Mouse (Mus musculus) heart, adult 11 months (tissue): ENCODE measurements at regions not wholly inside any gene's neighbourhood (a gene's known extent, or its start where the extent isn't known, plus 50 kb on each side); places are given as distances from the start of the nearest gene placed in this dataset.

Source experiments
- DNase-seq: peaks from one replicate; pipeline ENCODE4 v3.0.0; 2022

DNA sequence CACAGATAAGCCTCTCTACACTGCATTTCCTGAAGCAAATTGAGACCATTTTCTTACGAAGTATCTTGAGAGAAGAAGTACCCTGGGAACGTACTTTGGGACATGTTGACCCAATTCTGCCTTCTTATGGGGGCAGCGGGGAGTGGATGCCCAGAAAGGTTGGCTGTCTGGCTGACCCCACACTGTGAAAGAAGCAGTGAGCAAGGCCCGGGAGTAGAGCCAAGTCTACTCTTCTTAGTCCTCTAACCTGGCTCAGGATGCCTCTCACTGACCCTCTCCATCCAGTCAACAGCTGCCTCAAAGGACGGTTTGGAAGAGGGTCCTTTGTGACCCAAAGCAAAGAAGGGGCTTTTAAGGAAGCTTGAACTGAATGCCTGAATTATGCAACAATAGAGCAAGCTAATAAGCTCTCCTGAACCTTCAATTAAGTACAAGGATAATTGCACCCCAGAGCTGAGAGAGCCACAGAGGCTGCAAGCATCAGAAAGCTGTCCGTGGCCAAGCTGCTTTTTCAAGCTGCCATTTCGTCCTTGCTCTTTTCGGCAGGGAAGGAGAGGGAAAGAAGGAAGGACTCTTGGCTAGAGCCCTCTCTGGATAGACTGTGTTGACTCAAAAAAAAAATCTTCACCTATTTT lies 70.3 kb downstream of the Pctp start:
- peak; percentile 49 for DNase-seq

DNA sequence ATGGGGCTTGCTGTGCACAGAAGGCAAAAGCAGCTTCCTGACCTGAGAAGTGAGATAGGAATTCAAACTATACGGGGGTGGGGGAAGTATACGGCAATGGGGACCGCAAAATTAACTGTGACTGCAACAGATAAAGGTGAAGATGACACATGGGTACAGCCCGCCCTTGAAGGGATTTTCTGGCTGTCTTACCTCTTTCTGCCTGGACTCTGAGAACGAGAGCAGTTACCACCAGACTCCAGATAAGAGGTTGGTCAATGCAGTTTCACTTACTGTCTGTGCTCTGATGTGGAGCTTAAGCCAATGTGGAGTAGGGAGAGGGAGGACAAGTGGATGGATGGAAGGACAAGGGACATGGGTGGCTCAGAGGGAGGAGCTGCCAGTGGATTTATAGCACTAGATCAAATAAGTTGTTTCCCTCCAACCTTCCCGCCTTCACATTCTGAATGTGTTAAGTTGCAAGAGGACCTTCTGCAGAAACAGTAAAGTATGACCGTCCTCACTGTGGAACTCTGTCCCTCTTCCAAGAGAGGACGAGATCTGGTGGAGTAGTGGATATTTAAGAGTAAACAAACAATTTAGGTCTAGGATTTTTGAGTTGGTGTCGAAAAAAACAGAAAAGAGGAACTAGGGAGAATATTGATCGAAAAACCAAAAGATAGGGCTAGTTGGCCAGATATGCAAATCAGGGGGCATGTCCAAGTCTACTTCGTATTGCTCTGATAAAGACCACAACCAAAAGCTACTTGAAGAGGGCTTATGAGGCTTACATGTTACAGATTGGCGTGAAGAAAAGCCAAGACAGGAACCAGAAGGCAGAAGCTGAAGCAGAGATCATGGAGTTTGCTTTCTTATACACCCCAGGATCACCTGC lies 73.3 kb downstream of the Pctp start:
- peak; percentile 63 for DNase-seq

DNA sequence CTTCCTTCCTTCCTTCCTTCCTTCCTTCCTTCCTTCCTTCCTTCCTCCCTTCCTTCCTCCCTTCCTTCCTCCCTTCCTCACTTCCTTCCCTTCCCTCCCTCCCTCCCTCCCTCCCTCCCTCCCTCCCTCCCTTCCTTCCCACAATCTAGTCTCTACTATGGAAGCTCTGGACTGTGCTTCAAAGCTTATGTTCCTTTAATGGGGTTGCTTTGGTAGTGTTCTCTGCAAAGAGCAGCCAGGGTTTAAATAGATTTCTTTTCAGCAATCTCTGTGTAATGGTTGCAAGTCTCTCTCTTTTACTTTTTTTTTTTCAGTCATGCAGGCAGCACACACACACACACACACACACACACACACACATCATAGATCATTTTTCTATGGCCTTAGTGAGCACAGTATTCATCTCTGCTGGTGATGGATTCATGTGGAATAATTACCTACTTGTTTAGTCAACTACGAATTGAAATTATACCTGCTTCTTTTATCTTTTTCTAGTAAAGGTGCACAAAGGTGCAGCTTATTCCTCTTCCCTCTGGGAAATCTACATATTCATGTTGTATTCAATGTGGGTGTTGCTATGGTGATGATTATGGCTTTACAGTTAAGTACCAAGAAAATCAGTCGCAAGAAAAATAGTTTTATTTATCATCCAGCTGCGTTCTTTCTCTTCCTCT lies 75.1 kb downstream of the Pctp start:
- DNase-seq = peak; percentile 16

DNA sequence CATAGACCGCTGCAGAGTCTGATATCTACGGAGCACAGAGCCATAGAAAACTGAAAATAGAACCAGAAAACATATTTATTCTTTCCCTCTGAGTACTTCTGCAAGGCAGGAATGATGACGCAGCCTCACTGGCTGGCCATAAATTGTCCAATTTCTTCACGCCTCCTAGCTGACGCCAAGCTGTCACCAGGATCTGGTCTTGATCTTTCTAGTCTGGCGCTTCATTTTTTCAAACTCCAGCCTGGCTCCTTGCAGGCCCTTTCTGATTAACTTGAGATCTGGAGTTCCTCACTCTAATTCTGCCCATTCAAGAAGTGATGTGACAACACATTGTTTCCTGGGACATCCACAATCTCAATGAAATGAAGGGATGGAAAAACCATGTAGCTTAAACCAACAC lies 80.1 kb downstream of the Pctp start:
- DNase-seq = peak; percentile 60

DNA sequence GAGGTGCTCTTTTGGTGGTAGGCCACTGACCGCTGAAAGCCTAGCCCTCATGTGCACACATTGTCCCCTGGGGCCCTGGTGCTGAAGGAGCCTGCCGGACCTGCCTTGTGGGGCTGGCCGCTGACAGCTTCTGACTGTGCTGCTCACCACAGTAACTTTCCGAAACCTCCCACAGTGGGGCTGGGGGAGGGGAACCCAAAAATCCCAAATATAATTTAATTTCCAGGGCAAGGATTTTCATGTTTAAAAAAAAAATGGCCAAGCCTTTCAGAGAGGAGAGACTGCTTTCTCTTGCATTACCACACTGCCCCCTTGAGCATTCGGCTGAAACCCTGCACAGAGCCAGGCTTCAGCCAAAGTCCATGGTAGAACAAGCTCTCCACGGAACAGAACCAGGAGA lies 81.5 kb downstream of the Pctp start:
- DNase-seq = peak; percentile 84

DNA sequence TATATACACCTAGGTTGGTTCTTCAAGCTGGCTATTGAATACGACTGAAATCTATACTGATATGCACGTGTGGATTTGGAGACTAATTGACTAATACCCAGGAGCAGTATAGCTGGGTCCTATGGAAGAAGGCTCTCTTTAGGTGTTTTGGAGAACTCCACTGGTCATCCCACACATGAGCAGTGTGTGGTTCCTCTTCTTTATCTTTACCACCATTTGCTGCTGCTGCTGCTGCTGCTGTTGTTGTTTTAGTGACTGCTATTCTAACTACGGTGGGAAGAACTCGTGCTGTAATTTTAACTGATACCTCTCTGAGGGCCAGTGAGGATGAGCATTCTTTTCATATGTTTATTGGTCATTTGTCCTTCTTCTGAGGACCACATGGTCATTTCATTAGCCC lies 86.9 kb downstream of the Pctp start:
- DNase-seq = no peak

DNA sequence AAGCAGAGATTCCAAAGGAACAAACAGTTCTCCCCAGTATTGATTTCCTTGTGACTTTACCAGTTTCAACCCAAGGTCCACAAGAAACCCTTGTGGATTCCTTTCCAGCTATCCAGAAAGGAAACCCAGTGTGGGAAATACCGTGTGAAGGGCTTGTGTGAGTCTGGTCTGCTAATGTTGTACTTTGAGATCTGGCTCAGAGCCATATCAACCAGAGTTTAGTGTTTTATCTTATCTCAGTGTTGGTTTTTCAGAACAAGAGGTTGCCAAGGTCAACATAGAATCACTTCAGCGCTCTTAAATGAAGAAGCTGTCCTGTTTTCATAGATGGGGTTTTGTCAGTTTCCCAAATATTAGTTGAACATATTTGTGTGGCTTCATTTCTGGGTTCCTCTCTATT lies 88.1 kb downstream of the Pctp start:
- DNase-seq = no peak

DNA sequence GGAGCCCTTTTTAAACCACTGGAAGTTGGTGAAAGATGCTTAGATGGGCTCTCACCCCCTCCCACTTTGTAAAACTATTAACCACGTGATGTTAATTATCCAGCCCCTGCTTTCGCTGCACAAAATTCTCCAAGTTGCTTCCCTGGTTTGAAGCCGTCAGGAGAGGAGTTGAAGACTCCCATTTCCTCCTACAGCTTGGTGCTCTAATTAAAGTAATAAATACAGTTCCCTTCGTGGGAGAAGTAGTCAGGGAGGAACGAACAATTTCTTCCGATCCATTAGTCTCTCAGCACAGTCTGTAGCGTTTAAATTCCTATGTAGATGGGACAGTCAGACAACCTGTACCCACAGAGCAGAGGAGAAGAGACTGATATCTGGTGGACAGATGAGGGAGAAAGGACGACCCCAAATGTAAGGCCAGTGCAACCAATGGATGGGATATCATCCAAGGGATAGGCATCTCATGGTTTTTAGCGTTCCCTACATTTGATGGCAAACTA lies 101.4 kb downstream of the Pctp start:
- DNase-seq = no peak

DNA sequence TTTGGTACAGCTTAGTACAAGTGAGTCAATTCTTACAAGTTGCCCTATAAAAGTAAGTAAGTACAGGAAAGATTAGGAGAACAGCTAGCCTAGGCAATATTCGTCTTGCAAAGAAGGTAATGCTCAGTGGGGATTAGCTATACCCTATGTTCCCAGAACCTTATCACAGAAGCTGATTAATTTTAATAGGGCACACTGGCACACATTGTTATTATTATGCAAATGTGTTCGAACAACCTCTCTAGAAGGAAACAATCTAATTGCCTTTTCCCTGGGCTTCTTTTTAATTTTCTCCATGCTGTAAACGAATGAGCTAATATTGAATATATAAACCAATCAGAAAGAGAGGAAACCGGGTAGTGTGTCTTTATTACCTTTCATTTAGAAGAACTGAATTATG lies 104.2 kb downstream of the Pctp start:
- no peak for DNase-seq

DNA sequence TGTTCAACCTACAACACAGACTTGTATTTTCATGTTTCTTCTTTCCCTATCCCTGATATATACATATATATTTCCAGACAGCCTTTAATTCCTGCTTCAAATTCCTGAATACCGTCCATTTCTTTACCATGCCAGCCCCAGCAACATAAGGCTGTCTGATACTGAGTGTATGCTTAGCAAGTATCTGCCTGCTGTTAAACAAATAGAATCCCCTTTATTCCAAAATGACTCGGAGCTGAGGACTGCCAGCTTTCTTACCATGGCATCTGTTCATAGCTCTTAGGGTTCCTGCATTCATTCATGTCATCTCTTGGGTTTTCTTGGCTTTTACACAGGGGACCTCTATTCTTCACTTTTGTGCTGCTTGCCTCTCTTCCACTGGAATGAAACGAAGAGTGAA lies 105.8 kb downstream of the Pctp start:
- no peak for DNase-seq

DNA sequence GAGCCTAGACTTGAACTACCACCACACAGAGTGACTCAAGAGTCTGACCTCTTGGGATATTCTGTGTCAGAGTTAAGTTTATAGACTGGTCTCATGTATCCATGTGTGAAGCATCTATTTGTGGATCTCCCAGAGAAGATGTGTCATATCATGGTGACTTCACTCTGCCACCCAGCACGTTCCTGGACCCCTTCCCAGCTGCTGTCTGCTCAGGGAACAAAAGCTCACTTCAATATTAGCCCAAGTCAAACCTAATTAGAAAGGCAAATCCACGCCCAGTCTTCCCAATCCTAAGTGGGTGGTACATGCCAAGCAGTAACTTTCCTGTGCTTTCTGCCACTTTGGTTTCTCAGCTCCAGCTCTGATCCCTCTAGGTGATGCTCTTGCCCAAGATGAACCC lies 94.1 kb upstream of the Ankfn1 start:
- no peak for DNase-seq

DNA sequence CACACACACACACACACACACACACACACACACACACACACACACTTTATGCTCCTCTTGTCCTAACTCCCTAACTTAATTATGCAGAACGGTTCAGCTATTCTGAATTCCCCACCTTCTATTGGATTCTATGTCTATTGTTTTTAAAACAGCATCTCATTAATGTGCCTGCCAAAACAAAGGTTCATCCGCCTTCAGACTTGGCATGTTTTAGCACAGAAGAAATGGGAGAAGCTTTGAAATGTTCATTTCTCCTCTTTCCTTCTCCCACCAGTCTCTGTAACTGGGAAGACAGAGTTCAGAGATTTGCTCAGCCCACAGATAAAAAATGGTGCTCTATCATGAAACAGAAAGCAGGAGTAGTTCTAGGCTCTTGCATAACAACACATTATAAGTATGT lies 90.1 kb upstream of the Ankfn1 start:
- no peak for DNase-seq

DNA sequence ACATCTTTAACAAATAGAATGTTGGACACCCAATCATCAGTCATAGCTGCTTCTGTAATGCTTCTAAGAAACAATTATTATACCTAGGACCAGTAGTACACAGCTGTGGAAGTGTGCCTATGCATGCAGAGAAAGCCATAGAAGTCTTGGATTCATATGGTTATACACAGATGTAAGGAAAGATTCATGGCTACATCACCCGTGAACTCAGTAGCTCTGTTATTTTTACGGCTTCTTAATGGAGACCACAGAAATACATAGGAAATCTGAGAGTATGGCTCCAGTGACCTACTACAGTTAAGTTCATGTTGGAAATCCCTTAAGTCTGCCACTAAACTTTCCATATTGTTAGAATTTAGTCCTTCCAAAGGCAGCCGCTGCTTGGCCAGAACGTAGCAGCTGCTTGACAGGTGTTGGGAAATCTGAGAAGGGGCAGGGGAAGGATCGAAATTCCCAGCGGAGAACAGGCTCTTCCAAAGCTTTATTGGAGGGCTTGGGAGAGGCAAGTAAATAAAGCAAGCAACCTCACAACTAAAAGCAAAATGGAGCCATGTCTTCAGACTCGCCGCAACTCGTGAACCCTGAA lies 78.8 kb upstream of the Ankfn1 start:
- DNase-seq = peak; percentile 7

DNA sequence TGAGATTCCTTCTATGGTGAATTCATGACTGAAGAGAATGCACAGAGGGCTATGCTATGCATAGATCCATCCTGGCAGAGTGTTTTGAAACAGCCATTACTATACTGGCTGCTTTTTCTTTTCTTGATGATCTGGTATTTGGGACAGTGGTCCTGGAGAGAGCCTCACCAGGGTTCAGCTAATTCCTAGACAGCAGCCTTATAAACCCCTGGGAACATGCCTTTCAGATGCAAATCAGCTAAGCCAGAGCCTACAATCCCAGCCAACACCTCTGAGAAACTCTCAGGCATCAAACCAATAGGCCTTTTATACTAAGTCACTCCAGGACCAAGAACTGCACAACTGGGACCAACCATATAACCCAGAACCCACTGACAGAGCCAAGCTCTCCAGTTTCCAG lies 64.4 kb upstream of the Ankfn1 start:
- no peak for DNase-seq

DNA sequence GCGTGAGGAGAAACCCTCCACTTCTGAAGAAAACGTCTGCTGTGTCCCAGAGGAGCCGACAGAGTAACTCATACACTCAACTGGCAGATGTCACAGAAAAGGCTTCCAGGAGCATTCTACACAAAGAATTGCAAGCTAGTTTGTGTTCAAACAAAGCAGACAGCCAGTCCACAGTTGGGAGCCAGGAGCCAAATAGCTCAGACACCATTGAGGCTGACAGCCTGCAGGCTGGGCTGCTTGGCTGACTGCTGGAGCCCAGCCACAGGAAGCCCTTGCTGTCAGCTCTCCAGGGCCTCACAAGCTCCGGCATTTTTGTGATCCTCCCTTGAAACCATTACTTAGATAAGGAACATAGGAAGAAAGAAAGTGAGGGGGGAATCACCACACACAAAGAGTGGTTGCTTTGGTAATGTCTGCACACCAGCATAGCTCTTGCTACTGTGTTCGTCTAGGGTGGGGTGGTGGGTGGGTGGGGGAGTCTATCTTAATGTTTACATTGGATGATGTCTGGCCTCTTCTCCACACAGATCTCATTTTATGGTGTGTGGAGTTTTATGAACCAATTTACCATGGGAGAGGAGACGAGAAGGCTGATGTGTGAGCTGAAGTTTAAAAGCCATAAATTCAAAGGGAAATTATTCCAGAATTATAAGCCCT lies 62.3 kb upstream of the Ankfn1 start:
- peak; percentile 39 for DNase-seq

DNA sequence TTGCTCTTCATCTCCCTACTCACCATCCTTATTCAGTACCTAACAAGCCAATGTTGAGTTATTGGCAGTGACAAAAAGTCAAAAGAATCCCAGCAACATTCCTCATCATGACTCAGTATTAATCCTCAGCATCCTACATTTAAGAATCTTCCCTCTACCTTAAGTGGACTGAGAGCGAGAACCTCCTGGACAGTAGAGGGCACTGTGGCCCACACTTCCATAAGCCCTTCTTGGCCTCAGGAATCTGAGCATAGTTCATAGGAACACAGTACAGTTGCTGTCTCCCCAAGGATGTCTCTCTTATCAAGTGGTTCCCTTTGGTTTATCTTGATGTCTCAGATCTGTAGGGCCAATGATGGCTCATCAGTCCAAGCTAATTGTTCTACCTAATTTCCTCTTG lies 60.5 kb upstream of the Ankfn1 start:
- DNase-seq = peak; percentile 40

DNA sequence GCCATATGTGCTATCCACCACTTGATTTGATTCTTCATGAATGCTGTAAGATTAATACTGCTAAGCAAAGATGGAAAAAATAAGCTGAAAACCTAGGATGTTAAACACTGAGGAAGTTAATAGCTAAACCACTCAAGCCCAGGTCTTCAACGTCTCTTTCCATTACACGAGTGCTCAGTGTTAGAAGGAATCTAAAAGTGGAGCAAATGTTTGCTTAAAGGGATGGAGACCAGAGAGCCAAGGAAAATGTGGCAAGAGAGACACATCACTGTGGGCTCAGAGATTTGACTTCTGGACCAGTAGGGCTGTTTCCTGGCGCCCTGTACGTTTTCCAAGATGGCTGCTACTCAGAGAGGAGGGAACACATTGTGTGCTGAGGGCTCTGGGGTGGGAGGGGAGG lies 59.4 kb upstream of the Ankfn1 start:
- no peak for DNase-seq

DNA sequence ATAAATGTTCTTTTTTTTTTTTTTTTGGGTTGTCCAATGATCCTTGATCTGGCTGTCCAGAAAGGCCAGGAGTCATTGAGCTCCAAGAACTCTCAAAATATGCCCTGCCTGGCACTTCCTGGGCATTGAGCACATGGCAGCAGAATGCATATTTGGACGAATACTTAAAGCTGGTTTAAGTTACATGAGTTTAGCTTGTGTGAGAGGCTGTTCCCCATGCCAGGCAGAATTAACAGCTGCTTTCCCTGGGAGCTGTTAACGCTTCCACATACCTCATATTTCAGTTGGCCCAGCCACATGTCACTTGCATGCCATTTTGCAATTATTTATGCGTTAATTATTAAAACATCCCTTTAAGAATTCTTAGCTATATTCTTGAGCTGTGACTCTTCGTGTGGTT lies 56.6 kb upstream of the Ankfn1 start:
- DNase-seq = no peak

DNA sequence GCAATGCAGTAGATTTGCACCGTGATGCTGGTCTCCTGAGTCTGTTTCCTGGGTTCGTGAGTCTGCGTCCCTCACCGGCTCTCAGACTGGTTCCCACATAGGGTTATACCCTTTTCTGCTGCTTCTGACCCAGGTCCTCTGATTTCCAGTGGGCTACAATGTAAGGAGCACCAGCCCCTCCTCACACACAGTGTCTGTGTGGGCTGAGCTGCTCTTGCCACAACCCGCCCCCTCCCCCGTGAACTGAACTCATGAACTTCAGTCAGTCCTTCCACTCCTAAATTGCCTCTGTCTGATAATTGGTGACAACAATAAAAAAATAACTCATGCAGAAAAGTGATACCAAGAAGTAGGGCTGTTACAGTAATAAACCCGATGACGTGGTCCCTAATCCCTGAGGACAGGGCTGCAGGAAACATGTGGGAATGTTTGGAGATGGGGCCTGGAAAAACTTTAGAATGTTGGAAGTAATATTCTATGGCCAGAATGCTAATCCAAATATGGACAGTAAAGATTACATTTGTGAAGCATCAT lies 54.2 kb upstream of the Ankfn1 start:
- no peak for DNase-seq
